Mouse (Mus musculus) limb, embryonic 13.5 days (tissue): ENCODE data around the gene Cep350. TPM values are rescaled to one million over a fixed set of nuclear protein-coding genes. Genes with fewer than 3 reads are reported as not detected.

Source experiments
- ATAC-seq: fragments of 200-750 bp; cut with Nextera tagmentation; 2 replicates; pipeline ENCODE4 v1.8.0; 2017; ENCODE audit warnings: low read depth, moderate number of reproducible peaks, moderate TSS enrichment; ENCODE audit not compliant: low FRiP score
- H3K27ac ChIP-seq: fragments of 300-500 bp; sonication (generic); 2 replicates; pipeline ENCODE4 v1.5.1; 2015; ENCODE audit warnings: inconsistent platforms, mild to moderate bottlenecking, moderate library complexity
- H3K27me3 ChIP-seq: fragments of 300-500 bp; sonication (generic); 2 replicates; pipeline ENCODE4 v1.6.1; 2015; ENCODE audit warnings: mild to moderate bottlenecking, inconsistent platforms
- H3K36me3 ChIP-seq: fragments of 300-500 bp; sonication (generic); 2 replicates; pipeline ENCODE4 v1.6.1; 2015; ENCODE audit warnings: inconsistent platforms, mild to moderate bottlenecking, moderate library complexity
- H3K4me1 ChIP-seq: fragments of 300-500 bp; sonication (generic); 2 replicates; pipeline ENCODE4 v1.6.1; 2015; ENCODE audit warnings: inconsistent platforms
- H3K4me2 ChIP-seq: fragments of 300-500 bp; sonication (generic); replicated peaks from 2 replicates; pipeline ENCODE4 v1.6.1; 2015; ENCODE audit warnings: inconsistent platforms, mild to moderate bottlenecking, moderate library complexity
- H3K4me3 ChIP-seq: fragments of 300-500 bp; sonication (generic); 2 replicates; pipeline ENCODE4 v1.5.1; 2015; ENCODE audit warnings: moderate library complexity, mild to moderate bottlenecking, inconsistent platforms
- H3K9ac ChIP-seq: fragments of 300-500 bp; sonication (generic); 2 replicates; pipeline ENCODE4 v1.6.1; 2015; ENCODE audit warnings: mild to moderate bottlenecking, inconsistent platforms
- H3K9me3 ChIP-seq: fragments of 300-500 bp; sonication (generic); 2 replicates; pipeline ENCODE4 v1.6.1; 2016; ENCODE audit warnings: inconsistent platforms
- WGBS: fragments of 180-500 bp; shearing (Covaris S2); methylation state at CpG from one replicate; pipeline ENCODE4 v1.1.7; 2015; 5-methylcytosine and 5-hydroxymethylcytosine counted together
- polyA plus RNA-seq: library from polyadenylated mRNA; unstranded; fragments of >200 nt; fragmentation: Nextera tagmentation; extraction: Ambion mirVana; gene quantifications from 2 replicates; pipeline ENCODE4 v1.2.1, GENCODE M21; 2015

The Cep350 gene
- polyA plus RNA-seq, 1 experiment from 2014 or later = 11.8 TPM

GRCm38 (mm10) chr1:155798000-155798399 is 175.1 kb downstream of the Cep350 start:
- ATAC-seq = no peak
- Histone ChIP-seq H3K27ac (no peak overlapping the region), H3K27me3 (no peaks in the 10 kb centered on the region), H3K9me3 (no peaks in the 10 kb centered on the region), H3K9ac (no peak overlapping the region), H3K4me1 (no peaks in the 10 kb centered on the region), H3K36me3 (peaks cover 59% of the 10 kb centered on the region), H3K4me3 (no peak overlapping the region), H3K4me2 (no peak overlapping the region)
- 94% methylated on average over 4 of the region's 4 CpGs for WGBS

GRCm38 (mm10) chr1:155797425-155797824 is 175.6 kb downstream of the Cep350 start:
- Histone ChIP-seq H3K27me3 (no peaks in the 10 kb centered on the region), H3K27ac (no peak overlapping the region), H3K4me2 (no peak overlapping the region), H3K9ac (no peak overlapping the region), H3K4me1 (no peaks in the 10 kb centered on the region), H3K4me3 (no peak overlapping the region), H3K9me3 (no peaks in the 10 kb centered on the region), H3K36me3 (peaks cover 56% of the 10 kb centered on the region)
- WGBS = 88% methylated on average over 4 of the region's 4 CpGs
- ATAC-seq = no peak

- H3K27ac ChIP-seq = no peak overlapping the region
- no peak overlapping the region for H3K4me2 ChIP-seq
- H3K36me3 ChIP-seq = peaks cover 55% of the 10 kb centered on the region
- H3K4me3 ChIP-seq = no peak overlapping the region
- ATAC-seq = no peak
- no peaks in the 10 kb centered on the region for H3K27me3 ChIP-seq
- H3K4me1 ChIP-seq = no peaks in the 10 kb centered on the region
- no peak overlapping the region for H3K9ac ChIP-seq
- H3K9me3 ChIP-seq = no peaks in the 10 kb centered on the region
- WGBS = 72% methylated on average over 11 of the region's 11 CpGs
Observed at GRCm38 (mm10) chr1:155796757-155797405, 176.2 kb downstream of the Cep350 start.

- no peaks in the 10 kb centered on the region for H3K27me3 ChIP-seq
- peaks cover 58% of the 10 kb centered on the region for H3K36me3 ChIP-seq
- H3K27ac ChIP-seq = no peak overlapping the region
- no peaks in the 10 kb centered on the region for H3K9me3 ChIP-seq
- ATAC-seq = no peak
- WGBS = 95% methylated on average over 5 of the region's 5 CpGs
- no peak overlapping the region for H3K4me2 ChIP-seq
- H3K9ac ChIP-seq = no peak overlapping the region
- H3K4me3 ChIP-seq = no peak overlapping the region
- no peaks in the 10 kb centered on the region for H3K4me1 ChIP-seq
Observed at GRCm38 (mm10) chr1:155795791-155796233, 177.2 kb downstream of the Cep350 start.

Other genes starting within 250 kb of the Cep350 start
- 0.05 TPM in 1 of 2 replicates, not detected in the other for gene Lhx4, start 221.6 kb downstream of the Cep350 start, polyA plus RNA-seq
- gene Qsox1, start 160.4 kb downstream of the Cep350 start, polyA plus RNA-seq = 37.3 and 37.6 TPM in 2 replicates
- gene Tor1aip2, start 62.1 kb upstream of the Cep350 start, polyA plus RNA-seq = 117 and 130 TPM in 2 replicates
- gene Tor1aip1, start 63.2 kb upstream of the Cep350 start, polyA plus RNA-seq = 50.0 and 51.6 TPM in 2 replicates
- 1.8 and 2.6 TPM in 2 replicates for gene Fam163a, start 231.8 kb upstream of the Cep350 start, polyA plus RNA-seq